Comparison of ENCODE assay signal across 29 mouse cellular contexts in genomic region chr13:106690125-106690524, GRCm38 (mm10).
DNase-seq lines count a peak whose midpoint lies in the region; ATAC-seq lines count a peak whose summit lies in the region.
"Had no signal": no experiment of that assay in that cellular context is flagged by ENCODE, and none has a peak within 500 bp of the region (broad histone marks: within the 10 kb centered on the region; RNA-seq: fewer than 3 reads in every experiment).

No protein-coding gene starts in this region.

- H3K4me2 ChIP-seq in embryonic facial prominence, embryonic 14.5 days (ENCODE audit: low read depth, low read length), result no peak overlapping the region
- H3K4me2 ChIP-seq in midbrain, embryonic 13.5 days (replicated peaks), result no peak overlapping the region
- H3K4me2 ChIP-seq: embryonic facial prominence, embryonic 12.5 days; forebrain, embryonic 15.5 days; heart, embryonic 13.5 days; kidney, embryonic 15.5 days; limb, embryonic 15.5 days; liver, embryonic 13.5 days; midbrain, embryonic 15.5 days; neural tube, embryonic 13.5 days had no signal

- H3K27me3 ChIP-seq in embryonic facial prominence, embryonic 14.5 days (replicated peaks; ENCODE audit: control insufficient read depth, insufficient read depth, low read length), result no peaks in the 10 kb centered on the region
- H3K27me3 ChIP-seq in embryonic facial prominence, embryonic 10.5 days (replicated peaks; ENCODE audit: low read depth, poor library complexity, severe bottlenecking), result no peaks in the 10 kb centered on the region
- H3K27me3 ChIP-seq in midbrain, embryonic 13.5 days, result no peaks in the 10 kb centered on the region
- no peaks in the 10 kb centered on the region for H3K27me3 ChIP-seq in midbrain, embryonic 10.5 days (ENCODE audit: low read depth, poor library complexity, severe bottlenecking)
- H3K27me3 ChIP-seq: CH12.LX; embryonic facial prominence, embryonic 12.5 days; forebrain, embryonic 15.5 days; heart, embryonic 13.5 days; kidney, embryonic 15.5 days; limb, embryonic 15.5 days; liver, embryonic 13.5 days; megakaryocyte, embryonic 14.5 days; midbrain, embryonic 15.5 days; neural tube, embryonic 13.5 days; Patski had no signal

- H3K27ac ChIP-seq in embryonic facial prominence, embryonic 14.5 days (replicated peaks; ENCODE audit: low read depth, low read length), result no peak overlapping the region
- H3K27ac ChIP-seq in embryonic facial prominence, embryonic 10.5 days (replicated peaks), result no peak overlapping the region
- H3K27ac ChIP-seq in midbrain, embryonic 13.5 days, result no peak overlapping the region
- no peak overlapping the region for H3K27ac ChIP-seq in midbrain, embryonic 10.5 days (replicated peaks)
- H3K27ac ChIP-seq: embryonic facial prominence, embryonic 12.5 days; forebrain, embryonic 10.5 days; forebrain, embryonic 15.5 days; heart, embryonic 13.5 days; kidney, embryonic 15.5 days; limb, embryonic 10.5 days; limb, embryonic 15.5 days; liver, embryonic 13.5 days; midbrain, embryonic 15.5 days; neural tube, embryonic 13.5 days had no signal

- no peak overlapping the region for H3K9ac ChIP-seq in embryonic facial prominence, embryonic 14.5 days (ENCODE audit: low read depth, low read length)
- H3K9ac ChIP-seq in midbrain, embryonic 13.5 days (replicated peaks), result no peak overlapping the region
- H3K9ac ChIP-seq: embryonic facial prominence, embryonic 12.5 days; forebrain, embryonic 15.5 days; heart, embryonic 13.5 days; kidney, embryonic 15.5 days; limb, embryonic 15.5 days; liver, embryonic 13.5 days; midbrain, embryonic 15.5 days; neural tube, embryonic 13.5 days had no signal

- no peak overlapping the region for H3K4me3 ChIP-seq in embryonic facial prominence, embryonic 14.5 days (ENCODE audit: low read depth, low read length)
- H3K4me3 ChIP-seq in embryonic facial prominence, embryonic 10.5 days, result no peak overlapping the region
- H3K4me3 ChIP-seq in midbrain, embryonic 13.5 days (replicated peaks), result no peak overlapping the region
- H3K4me3 ChIP-seq in midbrain, embryonic 10.5 days, result no peak overlapping the region
- H3K4me3 ChIP-seq: embryonic facial prominence, embryonic 12.5 days; forebrain, embryonic 10.5 days; forebrain, embryonic 15.5 days; heart, embryonic 13.5 days; kidney, embryonic 15.5 days; limb, embryonic 10.5 days; limb, embryonic 15.5 days; liver, embryonic 13.5 days; megakaryocyte, embryonic 14.5 days; midbrain, embryonic 15.5 days; neural tube, embryonic 13.5 days had no signal

- H3K9me3 ChIP-seq in embryonic facial prominence, embryonic 14.5 days (ENCODE audit: control insufficient read depth, low read length), result no peaks in the 10 kb centered on the region
- H3K9me3 ChIP-seq in embryonic facial prominence, embryonic 10.5 days, result no peaks in the 10 kb centered on the region
- no peaks in the 10 kb centered on the region for H3K9me3 ChIP-seq in midbrain, embryonic 13.5 days
- no peaks in the 10 kb centered on the region for H3K9me3 ChIP-seq in midbrain, embryonic 10.5 days (replicated peaks)
- H3K9me3 ChIP-seq: embryonic facial prominence, embryonic 12.5 days; forebrain, embryonic 10.5 days; forebrain, embryonic 15.5 days; heart, embryonic 13.5 days; kidney, embryonic 15.5 days; limb, embryonic 10.5 days; limb, embryonic 15.5 days; liver, embryonic 13.5 days; megakaryocyte, embryonic 14.5 days; midbrain, embryonic 15.5 days; neural tube, embryonic 13.5 days had no signal

- H3K4me1 ChIP-seq in embryonic facial prominence, embryonic 14.5 days (ENCODE audit: control insufficient read depth, insufficient read depth, low read length), result no peaks in the 10 kb centered on the region
- no peaks in the 10 kb centered on the region for H3K4me1 ChIP-seq in embryonic facial prominence, embryonic 10.5 days
- peaks cover 6% of the 10 kb centered on the region for H3K4me1 ChIP-seq in midbrain, embryonic 13.5 days (replicated peaks)
- no peaks in the 10 kb centered on the region for H3K4me1 ChIP-seq in midbrain, embryonic 10.5 days
- H3K4me1 ChIP-seq: embryonic facial prominence, embryonic 12.5 days; forebrain, embryonic 10.5 days; forebrain, embryonic 15.5 days; heart, embryonic 13.5 days; kidney, embryonic 15.5 days; limb, embryonic 10.5 days; limb, embryonic 15.5 days; liver, embryonic 13.5 days; neural tube, embryonic 13.5 days had no signal

- ATAC-seq in embryonic facial prominence, embryonic 14.5 days (ENCODE audit: low read depth), result peak; percentile 15; the same call in 1 of the 2 replicates
- ATAC-seq in midbrain, embryonic 13.5 days, result 0 out of 2 replicates have a peak, but pooled peaks have one; percentile 9
- no peak for ATAC-seq in inflammation-experienced regulatory T-cells, adult 6 months
- ATAC-seq: forebrain, embryonic 15.5 days; lung, postnatal 0 days; midbrain, embryonic 15.5 days; Patski had no signal

- DNase-seq in embryonic facial prominence, embryonic 14.5 days (ENCODE audit: low spot score), result no peak
- DNase-seq in embryonic facial prominence, embryonic 10.5 days (ENCODE audit: low spot score), result no peak
- DNase-seq in layer of hippocampus, adult 11-12 months (ENCODE audit: low spot score), result peak; percentile 19
- DNase-seq in layer of hippocampus, postnatal 25 days (ENCODE audit: extremely low spot score in 1 of 2, low spot score in 1 of 2), result no peak
- no peak for DNase-seq in midbrain, embryonic 10.5 days (ENCODE audit: low spot score)
- DNase-seq: adrenal gland, postnatal 10 days; cerebellum, adult 11 months; cerebellum, adult 9-10 months; cerebellum, postnatal 36 days; kidney, adult 18-20 months; kidney, postnatal 25 days; liver, embryonic 13.5 days; lung, adult 18-20 months; lung, postnatal 4 days had no signal

- H3K36me3 ChIP-seq in embryonic facial prominence, embryonic 14.5 days (ENCODE audit: control insufficient read depth, insufficient read depth, low read length), result no peaks in the 10 kb centered on the region
- no peaks in the 10 kb centered on the region for H3K36me3 ChIP-seq in embryonic facial prominence, embryonic 10.5 days (replicated peaks)
- H3K36me3 ChIP-seq in midbrain, embryonic 13.5 days, result no peaks in the 10 kb centered on the region
- H3K36me3 ChIP-seq in midbrain, embryonic 10.5 days, result no peaks in the 10 kb centered on the region
- H3K36me3 ChIP-seq: embryonic facial prominence, embryonic 12.5 days; forebrain, embryonic 10.5 days; forebrain, embryonic 15.5 days; heart, embryonic 13.5 days; kidney, embryonic 15.5 days; limb, embryonic 10.5 days; limb, embryonic 15.5 days; liver, embryonic 13.5 days; midbrain, embryonic 15.5 days; neural tube, embryonic 13.5 days had no signal

- WGBS in embryonic facial prominence, embryonic 14.5 days, result 69% methylated on average over 3 of the region's 3 CpGs
- WGBS in embryonic facial prominence, embryonic 10.5 days, result 68% methylated on average over 3 of the region's 3 CpGs
- WGBS in midbrain, embryonic 13.5 days, result 61% methylated on average over 3 of the region's 3 CpGs
- WGBS in midbrain, embryonic 10.5 days, result 71% methylated on average over 3 of the region's 3 CpGs
